ENCODE assay signal across 10 mouse cellular contexts in the genomic region with DNA sequence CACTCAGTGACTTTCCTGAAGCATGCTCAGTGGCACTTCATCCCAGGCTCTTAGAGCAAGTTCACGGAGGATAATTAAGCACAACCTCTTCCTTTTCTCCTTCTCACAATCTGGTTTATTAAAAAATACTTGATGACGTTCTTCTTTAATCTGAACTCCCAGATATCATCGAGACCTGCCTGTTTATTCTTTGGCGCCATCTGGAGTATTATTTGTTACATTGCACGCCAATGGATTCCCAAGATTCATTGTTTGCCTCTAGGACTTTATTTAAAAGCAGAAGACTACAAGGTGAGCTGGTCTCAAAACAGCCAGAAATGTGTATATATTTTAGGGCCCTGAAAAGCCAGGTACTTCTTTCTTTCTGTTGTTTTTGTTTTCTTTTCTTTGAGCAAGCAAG.
DNase-seq lines count a peak whose midpoint lies in the region; ATAC-seq and TF ChIP-seq lines count a peak whose summit lies in the region.
"Had no signal": no experiment of that assay in that cellular context is flagged by ENCODE, and none has a peak within 500 bp of the region (broad histone marks: within the 10 kb centered on the region; RNA-seq: fewer than 3 reads in every experiment).

No protein-coding gene starts in this region.

- no peak for DNase-seq in gastrocnemius, adult 2 months
- DNase-seq in gastrocnemius, postnatal 36 days: no peak
- peak; percentile 53 for DNase-seq in lung, postnatal 10 days
- no peak for DNase-seq in lung, postnatal 4 days
- DNase-seq in adipocyte (ENCODE audit: low spot score): peak; percentile 62
- DNase-seq in retina, postnatal 7 days (ENCODE audit: low read depth, low spot score): peak; percentile 13
- DNase-seq: gastrocnemius, postnatal 14 days had no signal

- no peak overlapping the region for H3K4me2 ChIP-seq in kidney, embryonic 16.5 days (replicated peaks; ENCODE audit: low read depth, low read length)
- no peak overlapping the region for H3K4me2 ChIP-seq in heart, embryonic 11.5 days
- H3K4me2 ChIP-seq: intestine, embryonic 15.5 days had no signal

- H3K9me3 ChIP-seq in kidney, embryonic 16.5 days (ENCODE audit: low read length): peaks cover 4% of the 10 kb centered on the region
- H3K9me3 ChIP-seq in heart, embryonic 11.5 days (replicated peaks; ENCODE audit: control insufficient read depth, low read length): 0 out of 2 replicates have a peak, but pooled peaks cover 3% of the 10 kb centered on the region
- H3K9me3 ChIP-seq: intestine, embryonic 15.5 days had no signal

- no peak for ATAC-seq in kidney, embryonic 16.5 days (ENCODE audit: low FRiP score, low TSS enrichment)
- ATAC-seq in heart, embryonic 11.5 days (replicated peaks; ENCODE audit: insufficient number of reproducible peaks, low FRiP score, low TSS enrichment): no peak
- ATAC-seq: intestine, embryonic 15.5 days had no signal

- H3K36me3 ChIP-seq in kidney, embryonic 16.5 days (ENCODE audit: insufficient read depth, low read length): peaks cover 53% of the 10 kb centered on the region
- peaks cover 39% of the 10 kb centered on the region for H3K36me3 ChIP-seq in heart, embryonic 11.5 days (ENCODE audit: control insufficient read depth, insufficient read depth, low read length)

- no peaks in the 10 kb centered on the region for H3K4me1 ChIP-seq in kidney, embryonic 16.5 days (ENCODE audit: insufficient read depth, low read length)
- H3K4me1 ChIP-seq in heart, embryonic 11.5 days (ENCODE audit: control insufficient read depth, insufficient read depth, low read length): 0 out of 2 replicates have a peak, but pooled peaks cover 2% of the 10 kb centered on the region
- H3K4me1 ChIP-seq: intestine, embryonic 15.5 days had no signal

- TF ChIP-seq CTCF in gastrocnemius, adult 2 months (IDR thresholded peaks at IDR 0.05): peak; percentile 59

- H3K4me3 ChIP-seq in gastrocnemius, adult 2 months: no peak overlapping the region
- no peak overlapping the region for H3K4me3 ChIP-seq in kidney, embryonic 16.5 days (ENCODE audit: low read length)
- no peak overlapping the region for H3K4me3 ChIP-seq in heart, embryonic 11.5 days (ENCODE audit: low read depth, low read length)
- H3K4me3 ChIP-seq: intestine, embryonic 15.5 days had no signal

- 58% methylated on average over 5 of the region's 5 CpGs for WGBS in kidney, embryonic 16.5 days
- WGBS in heart, embryonic 11.5 days (ENCODE audit: insufficient replicate concordance): 63% methylated on average over 5 of the region's 5 CpGs

- intact Hi-C loops in gastrocnemius, adult 2 months (cut with DNase I): no loop called here
- intact Hi-C loops in gastrocnemius, postnatal 36 days (cut with DNase I): no loop called here

- no peak overlapping the region for H3K9ac ChIP-seq in kidney, embryonic 16.5 days (replicated peaks; ENCODE audit: low read length)
- no peak overlapping the region for H3K9ac ChIP-seq in heart, embryonic 11.5 days (ENCODE audit: low read depth, low read length)
- H3K9ac ChIP-seq: intestine, embryonic 15.5 days had no signal

- no peaks in the 10 kb centered on the region for H3K27me3 ChIP-seq in kidney, embryonic 16.5 days (ENCODE audit: insufficient read depth, low read length)
- H3K27me3 ChIP-seq in heart, embryonic 11.5 days (ENCODE audit: control insufficient read depth, insufficient read depth, low read length): no peaks in the 10 kb centered on the region
- H3K27me3 ChIP-seq: intestine, embryonic 15.5 days had no signal

- no peak overlapping the region for H3K27ac ChIP-seq in gastrocnemius, adult 2 months
- no peak overlapping the region for H3K27ac ChIP-seq in kidney, embryonic 16.5 days (ENCODE audit: low read length)
- no peak overlapping the region for H3K27ac ChIP-seq in heart, embryonic 11.5 days (ENCODE audit: low read depth, low read length)
- H3K27ac ChIP-seq: intestine, embryonic 15.5 days had no signal

Comparison
In these comparisons a context has a peak if more than half of its experiments do, and no peak if none do; other contexts are left out.
1. DNase-seq: peak in lung, postnatal 10 days (single experiment), adipocyte (single experiment) and retina, postnatal 7 days (single experiment); none in gastrocnemius, adult 2 months (single experiment), gastrocnemius, postnatal 36 days (0 of 2) and lung, postnatal 4 days (0 of 2).